Mouse (Mus musculus): ENCODE measurements around the gene Hipk1.
"Not testable (repeated sequence)": the region's sequence is repeated elsewhere in the genome, so short reads cannot be mapped to it uniquely, and the experiment has no call there.

The Hipk1 gene

DNA sequence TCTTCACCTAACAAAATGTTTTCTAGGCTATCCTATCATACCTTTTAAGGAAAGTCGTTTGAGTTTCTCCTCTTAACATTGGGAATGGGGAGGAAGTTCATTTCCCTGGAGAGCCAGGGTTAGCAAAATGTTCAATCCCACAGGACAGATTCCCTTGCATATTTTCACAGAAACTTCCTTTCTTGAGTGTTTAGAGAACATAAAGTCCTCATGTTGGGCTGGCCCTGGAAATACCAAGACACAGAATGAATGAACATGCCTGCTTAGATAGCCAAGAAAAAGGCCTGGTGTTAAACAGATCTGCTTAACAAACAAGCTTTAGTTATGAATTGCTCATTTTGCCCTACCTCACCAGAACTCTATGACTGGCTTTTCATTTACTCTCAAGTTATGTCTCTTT, 1.2 kb upstream of the Hipk1 start:
- DNase-seq (ENCODE audit: inconsistent ontology term): no peak

DNA sequence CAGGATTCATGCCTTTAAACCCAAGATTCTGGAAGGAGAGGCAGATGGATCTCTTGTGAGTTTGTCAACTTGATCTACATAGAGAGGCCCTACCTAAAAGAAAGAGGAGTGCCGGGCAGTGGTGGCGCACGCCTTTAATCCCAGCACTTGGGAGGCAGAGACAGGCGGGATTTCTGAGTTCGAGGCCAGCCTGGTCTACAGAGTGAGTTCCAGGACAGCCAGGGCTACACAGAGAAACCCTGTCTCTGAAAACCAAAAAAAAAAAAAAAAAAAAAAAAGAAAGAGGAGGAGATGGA, 696 bp upstream of the Hipk1 start:
- not testable (repeated sequence) for DNase-seq (ENCODE audit: inconsistent ontology term)

DNA sequence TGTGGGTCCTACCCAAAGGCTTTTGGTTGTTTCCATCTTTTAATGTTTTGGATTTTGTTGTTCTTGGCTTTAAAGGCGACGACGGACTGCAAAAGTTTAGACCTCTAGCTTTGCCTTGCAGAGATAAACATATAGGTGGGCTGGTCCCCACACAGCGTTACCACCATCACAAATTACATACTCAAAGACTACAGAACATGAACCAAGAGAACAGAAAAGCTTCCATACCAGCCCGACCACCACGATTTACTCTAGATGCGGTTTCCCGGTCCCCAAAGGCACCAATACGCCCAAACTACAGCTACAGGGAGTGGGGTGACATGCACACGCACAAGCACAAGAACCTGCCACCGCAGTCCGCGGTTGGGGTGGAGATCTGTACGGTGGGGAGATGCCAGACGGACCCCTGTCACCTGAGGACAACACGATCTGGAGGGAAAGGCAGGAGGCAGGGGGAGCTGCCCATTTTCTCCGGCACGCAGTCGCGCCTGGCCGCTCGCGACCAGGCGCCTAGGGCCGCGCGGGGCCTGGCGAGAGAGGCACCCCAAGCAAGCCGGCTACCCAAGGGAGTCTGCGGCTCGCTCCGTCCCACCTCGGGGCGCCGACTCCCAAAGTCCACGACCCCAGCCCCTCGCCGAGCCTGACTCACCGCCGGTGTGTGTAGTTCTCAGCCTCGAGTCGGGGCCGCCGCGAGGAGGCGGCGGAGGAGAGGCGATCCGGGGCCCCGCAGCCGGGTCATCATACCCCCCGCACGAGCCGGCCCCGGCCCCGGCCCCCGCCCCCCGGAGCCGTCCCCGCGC, 817 bp downstream of the Hipk1 start:
- peak; percentile 54 for DNase-seq (ENCODE audit: inconsistent ontology term)

DNA sequence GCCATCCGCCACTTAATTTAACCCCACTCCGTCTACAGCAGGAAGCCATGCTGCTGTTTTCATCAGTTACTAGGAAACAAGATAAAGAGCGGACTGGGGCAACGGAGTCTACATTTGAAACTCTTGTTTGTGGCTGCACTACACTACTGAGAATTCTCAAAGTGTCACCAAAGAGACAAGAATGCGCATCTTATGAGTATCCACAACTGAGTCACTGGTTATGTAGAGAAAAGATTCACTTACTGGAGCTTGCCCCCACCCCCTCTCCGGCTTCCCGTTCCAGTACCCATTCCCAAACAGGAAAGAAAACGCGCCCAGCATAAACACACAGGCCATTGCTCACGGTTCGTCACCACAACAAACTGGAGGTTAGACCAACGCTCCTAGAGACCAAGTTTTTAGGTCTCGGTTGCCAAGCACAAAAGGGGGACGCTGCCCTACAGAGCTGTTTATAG, 1.4 kb downstream of the Hipk1 start:
- peak; percentile 84 for DNase-seq (ENCODE audit: inconsistent ontology term)

DNA sequence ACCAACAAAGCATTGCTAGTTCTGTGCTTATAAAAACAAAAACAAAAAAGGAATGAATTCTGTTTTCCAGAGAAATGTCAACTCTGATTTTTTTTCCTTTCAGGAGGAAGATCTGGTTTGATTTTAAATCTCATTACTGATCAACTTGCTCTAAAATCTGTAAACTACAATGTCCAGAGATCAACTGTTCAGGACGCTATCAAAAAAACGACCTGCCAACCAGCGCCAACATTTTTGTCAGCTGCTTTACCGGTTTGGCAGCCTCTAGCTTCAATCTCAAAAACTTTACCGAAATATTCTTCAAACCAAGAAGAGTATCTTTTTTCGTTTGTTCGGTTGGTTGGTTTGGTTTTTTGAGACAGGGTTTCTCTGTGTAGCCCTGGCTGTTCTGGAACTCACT, 2.3 kb downstream of the Hipk1 start:
- DNase-seq (ENCODE audit: inconsistent ontology term): no peak

DNA sequence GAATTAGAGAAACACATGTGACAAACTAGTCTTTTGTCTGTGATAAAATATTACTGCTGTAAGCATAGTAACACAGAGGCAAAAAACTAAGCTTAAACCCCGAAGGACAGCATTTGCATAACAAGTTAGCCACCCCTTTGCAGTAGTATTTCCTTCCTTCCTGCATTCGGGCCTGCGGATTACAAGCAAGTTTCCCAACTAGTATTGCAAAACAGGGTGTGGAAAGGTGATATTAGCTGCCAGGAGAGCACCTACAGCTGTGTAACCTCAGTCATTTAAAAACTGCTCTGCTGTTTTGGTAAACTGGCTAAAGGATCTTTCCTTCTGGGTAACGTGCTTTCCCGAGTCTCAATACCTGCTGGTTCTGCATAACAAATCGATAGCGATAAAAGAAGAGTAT, 4.1 kb downstream of the Hipk1 start:
- no peak for DNase-seq (ENCODE audit: inconsistent ontology term)

DNA sequence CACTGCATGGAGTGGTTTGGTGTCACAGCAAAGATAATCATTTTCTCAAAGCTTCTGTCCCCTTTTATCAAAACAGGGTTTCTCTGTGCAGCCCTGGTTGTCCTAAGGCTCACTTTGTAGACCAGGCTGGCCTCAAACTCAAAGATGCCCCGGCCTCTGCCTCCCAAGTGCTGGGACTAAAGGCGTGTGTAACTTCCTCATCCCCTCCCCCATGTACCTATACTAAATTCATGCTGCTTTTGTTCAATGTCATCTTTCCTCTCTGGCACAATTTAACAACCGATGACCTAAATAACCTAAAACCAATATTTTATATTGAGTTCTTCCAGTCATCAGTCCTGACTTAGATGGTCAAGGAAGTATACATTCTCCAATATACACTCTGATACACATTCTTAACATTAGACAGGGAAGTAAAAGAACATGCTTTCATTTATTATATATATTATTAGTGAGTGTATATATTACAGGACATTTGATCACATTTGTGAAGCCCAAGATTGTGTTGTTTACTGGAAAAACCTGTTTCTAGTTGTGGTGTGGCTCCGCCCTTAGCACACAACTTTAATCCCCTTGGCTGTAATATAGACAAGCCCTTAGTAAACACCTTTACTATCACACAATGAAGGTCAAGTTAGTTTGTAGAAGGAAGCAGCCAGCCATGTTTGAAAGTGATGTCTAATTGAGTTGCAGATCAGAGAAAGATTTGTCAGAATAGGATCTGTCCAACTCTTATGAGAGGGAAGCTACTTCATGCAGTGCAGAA, 8.3 kb downstream of the Hipk1 start:
- no peak for DNase-seq (ENCODE audit: inconsistent ontology term)

DNA sequence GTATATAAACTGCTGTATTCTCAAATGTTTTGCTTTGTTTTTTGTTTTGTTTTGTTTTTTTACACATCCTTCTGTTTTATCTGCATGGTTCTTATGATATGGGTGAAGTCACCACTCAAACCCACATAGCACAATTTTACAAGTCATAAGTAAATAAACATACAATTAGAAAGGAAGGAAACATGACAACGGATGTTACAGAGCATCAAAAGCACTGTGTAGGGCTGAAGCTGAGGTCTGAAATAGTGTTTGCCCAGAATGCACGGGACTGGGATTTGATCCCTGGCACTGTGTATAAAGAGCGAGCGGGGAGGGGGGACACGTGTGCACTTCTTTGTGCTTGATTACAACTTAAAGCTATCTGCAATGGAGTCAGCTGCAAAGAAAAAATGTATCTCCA, 10.6 kb downstream of the Hipk1 start:
- DNase-seq (ENCODE audit: inconsistent ontology term): no peak

DNA sequence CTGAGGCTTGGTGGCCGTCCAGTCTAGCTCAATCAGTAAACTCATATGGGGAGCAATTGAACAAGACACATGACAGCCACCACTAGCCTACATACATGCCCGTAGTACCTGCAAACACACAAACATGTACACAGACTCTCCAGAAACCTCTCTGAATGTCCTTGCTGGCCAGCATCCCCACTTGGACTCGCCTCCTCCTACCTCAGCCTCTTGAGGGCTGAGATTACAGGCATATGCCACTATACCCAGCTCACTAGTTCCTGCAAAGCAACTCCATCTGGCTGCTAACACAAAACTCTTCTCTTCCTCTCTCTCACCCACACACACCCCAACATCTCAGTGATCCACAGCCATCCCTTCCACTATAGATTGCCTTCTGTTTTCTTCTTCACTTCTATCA, 11.1 kb downstream of the Hipk1 start:
- DNase-seq (ENCODE audit: inconsistent ontology term): no peak

DNA sequence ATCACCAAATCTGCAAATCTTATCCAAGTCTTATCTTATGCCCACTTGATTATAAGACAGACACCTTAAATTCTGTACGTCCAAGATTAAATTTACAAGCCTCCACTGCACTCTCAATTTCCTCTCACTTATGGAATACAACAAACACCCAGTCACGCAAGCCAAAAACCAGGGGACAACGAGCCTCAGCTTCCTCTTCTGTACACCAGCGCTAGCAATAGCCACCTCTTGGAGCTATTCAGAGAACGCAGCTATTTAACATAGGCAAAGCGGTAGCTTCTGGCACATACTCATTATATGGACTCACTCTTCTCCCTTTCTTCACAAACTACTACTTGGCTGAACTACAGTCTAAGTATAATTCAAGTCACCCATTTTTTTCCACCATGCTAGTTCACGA, 12.2 kb downstream of the Hipk1 start:
- no peak for DNase-seq (ENCODE audit: inconsistent ontology term)

DNA sequence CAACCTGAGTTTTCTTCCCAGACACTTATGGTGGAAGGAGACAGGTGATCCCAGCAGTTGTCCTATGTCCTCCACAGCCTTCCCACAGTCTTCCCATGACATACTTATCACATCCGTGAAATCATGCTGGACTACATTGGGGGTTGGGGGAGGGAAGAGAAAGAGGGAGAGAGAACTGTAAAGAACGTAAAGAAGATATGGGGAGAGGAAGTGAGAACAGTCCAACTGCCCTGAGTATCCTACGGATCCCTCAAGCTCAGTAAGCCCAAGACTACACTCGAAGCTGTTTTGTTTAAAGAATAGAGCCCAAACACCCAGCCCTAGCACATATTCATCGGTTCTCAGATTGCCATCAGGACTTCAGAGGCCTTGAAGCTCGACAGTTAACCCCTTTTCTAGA, 12.7 kb downstream of the Hipk1 start:
- no peak for DNase-seq (ENCODE audit: inconsistent ontology term)

DNA sequence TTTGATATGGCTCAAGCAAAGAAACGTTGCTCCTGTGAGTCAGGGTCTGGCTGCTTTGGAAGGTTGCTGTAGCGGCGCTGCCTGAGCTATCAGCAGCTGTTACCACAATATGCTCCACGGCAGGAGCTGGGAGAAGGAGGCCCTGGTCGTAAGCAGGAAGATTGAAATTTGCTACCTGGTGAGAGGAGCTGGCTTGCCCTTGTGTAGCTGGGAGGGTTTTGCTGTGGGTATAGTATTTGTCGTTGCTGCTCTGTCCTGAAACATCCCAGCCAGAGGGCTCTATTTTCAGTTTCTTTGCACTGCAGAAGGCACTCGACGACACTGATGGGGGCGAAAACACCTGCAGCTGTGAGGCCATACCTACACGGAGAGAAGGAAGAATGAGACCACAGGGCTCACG, 13.4 kb downstream of the Hipk1 start:
- DNase-seq (ENCODE audit: inconsistent ontology term): no peak

DNA sequence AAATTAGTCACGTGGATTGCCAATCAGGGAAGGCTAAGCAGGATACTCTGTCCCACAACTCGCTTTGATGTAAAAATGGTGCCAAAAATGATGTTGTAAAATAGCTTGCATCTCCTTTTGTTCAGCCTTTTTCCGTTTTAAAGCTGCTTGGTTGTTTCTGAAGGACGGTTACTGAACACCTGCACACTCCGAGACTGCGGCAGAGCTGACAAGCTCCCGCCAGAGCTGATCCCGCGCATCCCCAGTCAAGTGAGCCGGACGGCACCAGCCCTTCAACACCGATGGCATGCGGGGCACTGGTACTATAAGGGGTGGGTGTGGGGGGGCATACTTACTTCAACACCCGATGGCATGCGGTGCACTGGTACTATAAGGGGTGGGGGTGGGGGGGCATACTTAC, 17.4 kb downstream of the Hipk1 start:
- DNase-seq (ENCODE audit: inconsistent ontology term): peak; percentile 18

DNA sequence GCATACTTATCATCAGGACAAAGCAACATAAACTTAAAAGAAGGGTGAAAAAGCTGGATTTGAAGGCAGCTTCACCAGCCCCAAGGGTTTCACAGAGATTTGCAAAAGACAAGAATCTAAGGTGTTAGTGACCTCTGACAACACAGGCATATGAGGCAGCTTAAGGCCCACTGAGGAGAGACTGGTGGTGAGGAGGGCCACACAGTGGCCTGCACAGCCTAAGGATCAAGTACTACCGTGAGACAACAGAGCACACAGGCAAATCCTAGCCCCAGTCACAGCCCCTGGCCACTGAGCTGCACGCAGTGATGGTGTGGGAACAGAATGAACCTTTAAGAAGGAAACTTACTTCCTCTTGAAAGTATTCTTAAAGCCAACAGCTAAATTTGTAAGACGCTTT, 17.9 kb downstream of the Hipk1 start:
- no peak for DNase-seq (ENCODE audit: inconsistent ontology term)

DNA sequence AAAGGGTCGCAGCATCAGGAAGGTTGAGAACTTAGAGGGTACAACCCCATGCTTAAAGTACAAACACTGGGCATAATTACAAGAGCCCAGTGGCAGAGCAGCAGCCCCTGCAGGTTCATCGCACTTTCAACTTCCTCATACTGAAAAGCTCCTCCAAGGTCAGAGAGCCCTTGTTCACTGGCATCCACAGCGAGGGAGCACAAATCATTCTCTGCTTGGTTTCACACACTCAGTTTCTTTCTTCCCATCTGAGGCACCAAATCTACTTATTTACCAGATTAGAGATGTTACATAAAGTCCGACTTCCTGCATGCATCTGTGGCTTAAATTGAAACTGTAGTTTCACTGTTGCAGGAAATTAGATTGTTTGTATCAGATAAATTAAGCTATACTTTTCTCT, 18.5 kb downstream of the Hipk1 start:
- DNase-seq (ENCODE audit: inconsistent ontology term): peak; percentile 36

DNA sequence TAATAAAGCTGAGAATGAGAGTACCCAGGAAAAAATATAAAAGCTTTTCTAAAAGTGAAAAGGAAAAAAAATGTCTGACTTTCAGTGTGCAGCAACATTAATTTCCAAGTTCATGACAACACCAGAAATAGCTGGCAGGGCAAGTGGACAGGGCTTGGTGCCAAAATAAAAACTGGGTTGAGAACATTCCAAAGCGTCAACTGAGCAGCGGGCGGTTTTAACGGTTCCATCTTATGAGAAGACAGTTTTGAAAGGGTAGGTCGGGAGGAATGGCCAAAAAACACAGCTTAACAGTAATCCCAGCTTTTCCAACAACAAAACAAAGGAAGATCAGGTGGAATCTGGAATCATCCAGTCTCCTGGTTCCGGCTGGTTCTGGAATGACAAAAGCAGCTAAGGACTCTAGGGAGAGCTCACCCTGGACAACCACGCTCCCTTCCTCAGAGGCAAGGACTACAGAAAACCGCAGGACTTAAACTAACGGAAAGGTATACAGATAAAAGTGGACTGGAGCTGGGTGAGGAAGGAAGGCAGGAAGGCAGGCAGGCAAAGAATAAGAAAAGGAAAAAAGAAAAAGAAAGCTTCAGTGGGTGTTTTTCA, 19.7 kb downstream of the Hipk1 start:
- peak; percentile 92 for DNase-seq (ENCODE audit: inconsistent ontology term)

DNA sequence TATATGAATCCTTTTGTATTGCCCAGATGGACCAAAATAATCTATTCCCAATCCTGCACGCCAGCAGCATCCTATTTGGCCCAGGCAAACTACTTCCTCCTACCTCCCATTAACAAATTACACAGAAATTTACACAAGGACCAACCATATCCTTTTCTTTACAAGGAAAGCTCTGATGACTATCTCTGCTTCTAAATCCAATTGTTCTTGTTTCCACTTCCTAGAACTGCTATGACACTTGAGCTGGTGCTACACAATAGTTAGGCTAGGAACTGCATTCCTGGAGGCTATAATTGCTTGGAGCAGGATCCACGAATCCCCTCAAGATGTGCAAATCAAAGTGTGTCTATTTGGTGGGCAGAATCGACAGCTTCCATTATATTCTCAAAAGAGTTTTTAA, 24.6 kb downstream of the Hipk1 start:
- no peak for DNase-seq (ENCODE audit: inconsistent ontology term)

DNA sequence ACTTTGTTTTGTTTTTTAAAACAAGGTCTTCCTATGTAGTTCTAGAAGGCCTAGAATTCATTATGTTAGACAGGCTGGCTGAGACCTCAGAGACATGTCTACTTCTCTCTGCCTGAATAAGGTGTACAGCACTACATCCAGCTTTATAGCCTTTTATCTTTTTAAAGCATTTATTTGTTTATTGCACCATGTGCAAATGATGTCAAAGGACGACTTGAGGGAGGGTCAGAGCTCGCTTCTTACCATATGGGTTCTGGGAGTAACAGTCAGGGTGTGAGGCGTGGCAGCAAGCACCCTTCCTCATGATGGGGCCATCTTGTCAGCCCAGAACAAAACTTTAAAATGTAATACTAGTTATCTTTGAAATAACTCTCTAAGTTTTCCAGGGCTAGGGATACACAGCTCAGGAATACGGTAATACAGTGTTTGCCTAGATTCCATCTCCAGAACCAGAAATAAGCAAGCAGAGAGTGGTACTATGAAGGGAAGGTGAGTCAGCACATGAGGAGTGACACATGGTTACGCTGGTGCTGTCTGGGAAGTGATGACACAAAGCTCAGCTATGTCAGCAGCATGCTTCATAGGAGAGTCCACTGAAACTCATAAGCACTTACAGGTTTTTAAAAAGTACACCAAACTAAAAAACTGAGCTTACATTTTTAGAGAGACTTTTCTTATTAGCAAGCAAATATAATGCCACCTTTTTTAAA, 31.9 kb downstream of the Hipk1 start:
- peak; percentile 32 for DNase-seq (ENCODE audit: inconsistent ontology term)

DNA sequence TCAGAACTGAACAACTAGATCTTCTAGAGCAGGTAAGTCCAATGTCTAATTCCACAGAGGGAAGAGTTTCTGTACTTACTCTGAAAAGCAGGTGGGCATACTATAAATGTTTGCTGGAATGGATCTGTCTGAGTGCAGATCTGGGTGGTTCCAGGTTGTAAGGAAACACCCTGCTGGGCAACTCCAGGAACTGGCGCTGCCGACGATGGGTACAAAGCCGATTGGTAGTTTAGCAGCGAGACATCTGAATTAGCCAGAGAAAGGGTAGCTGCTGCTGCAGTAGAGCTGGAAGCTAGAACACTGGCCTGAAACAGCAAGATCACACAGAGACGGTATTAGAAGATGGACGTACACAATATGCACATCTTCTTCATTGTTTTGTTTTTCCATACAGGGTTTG, 32.9 kb downstream of the Hipk1 start:
- no peak for DNase-seq (ENCODE audit: inconsistent ontology term)

DNA sequence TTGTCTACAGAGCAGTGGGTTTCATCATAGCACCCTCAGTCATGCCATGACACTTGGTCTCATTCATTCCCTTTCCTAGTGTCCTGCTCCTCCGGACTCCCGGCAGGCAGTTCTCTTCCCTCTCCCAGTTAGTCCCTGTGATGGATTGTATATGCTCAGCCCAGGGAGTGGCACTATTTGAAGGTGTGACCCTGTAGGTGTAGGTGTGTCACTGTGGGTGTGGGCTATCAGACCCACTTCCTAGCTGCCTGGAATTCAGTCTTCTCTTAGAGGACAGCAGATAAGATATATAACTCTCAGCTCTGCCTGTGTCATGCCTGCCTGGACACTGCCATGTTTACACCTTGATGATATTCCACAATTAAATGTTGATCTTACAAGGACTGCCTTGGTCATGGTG, 34.4 kb downstream of the Hipk1 start:
- DNase-seq (ENCODE audit: inconsistent ontology term): no peak

DNA sequence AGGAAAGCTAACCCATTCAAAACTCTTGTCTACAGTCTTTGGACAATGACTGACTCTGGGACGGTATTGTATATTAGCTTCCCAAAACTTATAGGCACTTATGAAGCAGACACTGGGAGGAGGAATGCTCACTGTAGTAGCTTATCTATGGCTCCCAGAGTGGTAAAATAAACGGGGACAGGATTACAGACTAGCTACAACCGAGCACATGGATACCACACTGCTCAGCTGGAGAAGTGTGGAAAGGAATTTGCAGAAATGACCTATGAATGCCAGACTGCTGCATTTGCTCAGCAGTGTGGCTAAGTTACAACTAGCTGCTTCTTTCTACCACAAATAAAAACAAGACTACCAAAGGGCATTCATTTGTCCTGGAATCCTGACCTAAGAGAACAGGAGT, 36.0 kb downstream of the Hipk1 start:
- DNase-seq (ENCODE audit: inconsistent ontology term): no peak

DNA sequence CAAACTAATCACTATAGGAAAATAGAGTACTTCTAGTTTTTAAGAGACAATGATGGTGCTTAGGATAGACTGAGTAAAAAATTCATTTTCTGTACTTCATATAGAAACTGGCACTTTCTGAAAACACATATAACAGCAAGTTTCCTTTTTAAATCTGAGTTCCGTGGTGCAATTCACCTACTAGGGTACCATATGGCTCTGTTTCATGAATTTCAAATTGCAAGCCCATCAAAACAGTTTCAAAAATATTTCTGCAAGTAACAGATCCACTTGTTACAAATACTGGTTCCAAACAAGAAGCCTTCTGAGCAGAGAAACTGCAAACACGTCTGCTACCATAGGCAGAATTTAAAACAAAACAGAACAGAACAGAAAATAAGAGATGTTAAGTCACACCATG, 39.8 kb downstream of the Hipk1 start:
- no peak for DNase-seq (ENCODE audit: inconsistent ontology term)
